Mouse (Mus musculus) lung, postnatal 0 days (tissue): ENCODE data around the gene Fancg. TPM values are rescaled to one million over a fixed set of nuclear protein-coding genes. Genes with fewer than 3 reads are reported as not detected.
"Not testable (repeated sequence)": the region's sequence is repeated elsewhere in the genome, so short reads cannot be mapped to it uniquely, and the experiment has no call there.

Experiments used
- ATAC-seq: fragments of 200-750 bp; cut with Nextera tagmentation; 2 replicates; pipeline ENCODE4 v1.8.0; 2017; ENCODE audit warnings: moderate library complexity
- DNase-seq: peaks from one replicate; pipeline ENCODE4 v3.0.0-alpha.2; 2016; ENCODE audit warnings: low spot score
- H3K27ac ChIP-seq: fragments of 300-500 bp; sonication (generic); 2 replicates; pipeline ENCODE4 v1.5.1; 2014; ENCODE audit warnings: antibody characterized with exemption, mild to moderate bottlenecking, low read length, mixed read lengths
- H3K27me3 ChIP-seq: fragments of 300-500 bp; sonication (generic); replicated peaks from 2 replicates; pipeline ENCODE4 v1.6.1; 2014; ENCODE audit warnings: low read length, mixed read lengths; ENCODE audit not compliant: insufficient read depth
- H3K36me3 ChIP-seq: fragments of 300-500 bp; sonication (generic); 2 replicates; pipeline ENCODE4 v1.6.1; 2014; ENCODE audit warnings: low read length, mixed read lengths; ENCODE audit not compliant: insufficient read depth
- H3K4me1 ChIP-seq: fragments of 300-500 bp; sonication (generic); 2 replicates; pipeline ENCODE4 v1.6.1; 2014; ENCODE audit warnings: antibody characterized with exemption, low read depth, low read length, mixed read lengths; ENCODE audit not compliant: insufficient read depth
- H3K4me2 ChIP-seq: fragments of 300-500 bp; sonication (generic); replicated peaks from 2 replicates; pipeline ENCODE4 v1.6.1; 2014; ENCODE audit warnings: low read depth, mild to moderate bottlenecking, low read length, moderate library complexity, mixed read lengths
- H3K4me3 ChIP-seq: fragments of 300-500 bp; sonication (generic); 2 replicates; pipeline ENCODE4 v1.5.1; 2014; ENCODE audit warnings: low read depth, low read length
- H3K9ac ChIP-seq: fragments of 300-500 bp; sonication (generic); replicated peaks from 2 replicates; pipeline ENCODE4 v1.6.1; 2014; ENCODE audit warnings: low read depth, mild to moderate bottlenecking
- H3K9me3 ChIP-seq: fragments of 300-500 bp; sonication (generic); 2 replicates; pipeline ENCODE4 v1.6.1; 2016; ENCODE audit warnings: low read length, mixed read lengths
- CTCF ChIP-seq: IDR thresholded peaks from 2 replicates; pipeline ENCODE4 v1.5.1; 2016; ENCODE audit warnings: antibody characterized with exemption, mild to moderate bottlenecking
- EP300 ChIP-seq: IDR thresholded peaks from 2 replicates; pipeline ENCODE4 v1.6.1; 2016; ENCODE audit warnings: antibody characterized with exemption, mild to moderate bottlenecking, control low read depth
- WGBS: fragments of 180-500 bp; shearing (Covaris S2); extraction: QIAGEN DNeasy Blood & Tissue Kit; methylation state at CpG from one replicate; pipeline ENCODE4 v1.1.7; 2014; 5-methylcytosine and 5-hydroxymethylcytosine counted together
- polyA plus RNA-seq: library from polyadenylated mRNA; unstranded; fragments of >200 nt; fragmentation: Nextera tagmentation; extraction: Ambion mirVana; gene quantifications from 2 replicates; pipeline ENCODE4 v1.2.1, GENCODE M21; 2015

Fancg gene
- polyA plus RNA-seq, 1 experiment from 2014 or later, result 6.4 TPM

- DNase-seq (no peak), ATAC-seq (no peak)
- WGBS, result 81% methylated on average over 1 of the region's 1 CpGs
- Histone ChIP-seq H3K27ac (no peak overlapping the region), H3K36me3 (peaks cover 46% of the 10 kb centered on the region), H3K9ac (no peak overlapping the region), H3K4me1 (no peaks in the 10 kb centered on the region), H3K4me2 (no peak overlapping the region), H3K27me3 (no peaks in the 10 kb centered on the region), H3K9me3 (no peaks in the 10 kb centered on the region), H3K4me3 (no peak overlapping the region)
- no peak for TF ChIP-seq EP300
- peak; percentile 34 for TF ChIP-seq CTCF
Observed at GRCm38 (mm10) chr4:42988296-42988695, 22.0 kb downstream of the Fancg start.

GRCm38 (mm10) chr4:42980467-42980866 is 29.8 kb downstream of the Fancg start:
- H3K36me3 ChIP-seq, result peaks cover 19% of the 10 kb centered on the region
- H3K27me3 ChIP-seq, H3K4me1 ChIP-seq, H3K9me3 ChIP-seq, DNase-seq, H3K27ac ChIP-seq, ATAC-seq, H3K4me3 ChIP-seq, H3K9ac ChIP-seq, H3K4me2 ChIP-seq: not testable (repeated sequence)
- 84% methylated on average over 7 of the region's 8 CpGs for WGBS

- peaks cover 8% of the 10 kb centered on the region; the same call in 1 of the 2 replicates for H3K36me3 ChIP-seq
- TF ChIP-seq CTCF (peak; percentile 35), EP300 (no peak)
- no peak for ATAC-seq
Observed at GRCm38 (mm10) chr4:42978062-42978461, 32.2 kb downstream of the Fancg start.

GRCm38 (mm10) chr4:42973868-42974267 is 36.4 kb downstream of the Fancg start:
- H3K4me1 ChIP-seq, result no peaks in the 10 kb centered on the region
- DNase-seq, result no peak
- H3K27ac ChIP-seq, result peak overlapping the region; percentile 43; the same call in 1 of the 2 replicates
- TF ChIP-seq EP300, result no peak
- no peak for TF ChIP-seq CTCF
- H3K27me3 ChIP-seq, result no peaks in the 10 kb centered on the region
- 68% methylated on average over 5 of the region's 5 CpGs for WGBS
- ATAC-seq, result no peak
- no peak overlapping the region for H3K9ac ChIP-seq
- no peaks in the 10 kb centered on the region; the same call in 1 of the 2 replicates for H3K36me3 ChIP-seq
- no peak overlapping the region for H3K4me2 ChIP-seq
- H3K9me3 ChIP-seq, result no peaks in the 10 kb centered on the region
- no peak overlapping the region for H3K4me3 ChIP-seq

More at GRCm38 (mm10) chr4:42978062-42978461, 32.2 kb downstream of the Fancg start:
- H3K9me3 ChIP-seq, result no peaks in the 10 kb centered on the region
- 89% methylated on average over 4 of the region's 4 CpGs for WGBS
- DNase-seq, result no peak
- H3K9ac ChIP-seq, result no peak overlapping the region
- H3K27ac ChIP-seq, result no peak overlapping the region
- no peak overlapping the region for H3K4me2 ChIP-seq
- H3K4me1 ChIP-seq, result no peaks in the 10 kb centered on the region
- H3K27me3 ChIP-seq, result no peaks in the 10 kb centered on the region
- H3K4me3 ChIP-seq, result no peak overlapping the region

GRCm38 (mm10) chr4:42972952-42973351 is 37.4 kb downstream of the Fancg start:
- no peaks in the 10 kb centered on the region for H3K4me1 ChIP-seq
- ATAC-seq (peak; percentile 60), DNase-seq (peak; percentile 51)
- TF ChIP-seq EP300 (no peak), CTCF (no peak)
- H3K27me3 ChIP-seq, result no peaks in the 10 kb centered on the region
- 69% methylated on average over 4 of the region's 4 CpGs for WGBS
- H3K27ac ChIP-seq, result peak overlapping the region; percentile 43
- H3K9ac ChIP-seq, result no peak overlapping the region
- no peaks in the 10 kb centered on the region for H3K9me3 ChIP-seq
- no peak overlapping the region for H3K4me3 ChIP-seq
- no peak overlapping the region for H3K4me2 ChIP-seq
- H3K36me3 ChIP-seq, result no peaks in the 10 kb centered on the region

- ATAC-seq (no peak), DNase-seq (no peak)
- no peaks in the 10 kb centered on the region; the same call in 1 of the 2 replicates for H3K4me1 ChIP-seq
- TF ChIP-seq CTCF (no peak), EP300 (no peak)
- no peak within 1 kb of the TSS for H3K4me3 ChIP-seq
- H3K9me3 ChIP-seq, result no peaks in the 10 kb centered on the region
- H3K9ac ChIP-seq, result no peak within 1 kb of the TSS
- H3K4me2 ChIP-seq, result no peak within 1 kb of the TSS
- no peaks in the 10 kb centered on the region for H3K36me3 ChIP-seq
- H3K27me3 ChIP-seq, result no peaks in the 10 kb centered on the region
- no peak within 1 kb of the TSS for H3K27ac ChIP-seq
- 83% methylated on average over 4 of the region's 4 CpGs for WGBS
Observed at GRCm38 (mm10) chr4:42969304-42969703, 41.0 kb downstream of the Fancg start, which contains the start of gene 1700022I11Rik. TSS of gene 1700022I11Rik (plus strand) at chr4:42969604.
